ENCODE assay signal across 8 mouse cellular contexts in the genomic region with DNA sequence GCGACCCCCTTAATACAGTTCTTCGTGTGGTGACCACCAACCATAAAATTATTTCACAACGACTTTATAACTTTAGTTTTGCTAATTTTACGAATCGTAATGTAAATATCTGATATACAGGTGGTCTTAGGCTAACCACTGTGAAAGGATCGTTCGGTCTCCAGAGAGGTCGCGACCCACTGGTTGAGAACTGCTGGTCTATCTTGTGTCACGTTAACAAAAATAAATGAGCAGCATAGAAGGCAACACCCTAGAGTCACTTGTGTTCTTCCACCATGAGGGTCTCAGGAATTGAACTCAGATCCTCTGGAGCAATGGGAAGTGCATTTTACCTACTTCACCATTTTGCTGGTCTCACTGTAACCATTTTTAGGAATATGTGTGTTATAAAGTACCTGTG. TPM values are rescaled to one million over a fixed set of nuclear protein-coding genes. Genes with fewer than 3 reads are reported as not detected.
DNase-seq lines count a peak whose midpoint lies in the region; ATAC-seq and TF ChIP-seq lines count a peak whose summit lies in the region.

No protein-coding gene starts in this region.

- DNase-seq in heart, postnatal 25 days (ENCODE audit: low spot score): no peak
- no peak for DNase-seq in heart, postnatal 0 days (ENCODE audit: low spot score)
- no peak for DNase-seq in urinary bladder, postnatal 25 days (ENCODE audit: low spot score)
- no peak for DNase-seq in MN1 (ENCODE audit: low spot score)
- DNase-seq in right cerebral cortex, adult 2 months (ENCODE audit: low spot score in 2 of 2): no peak

- no peaks in the 10 kb centered on the region for H3K27me3 ChIP-seq in heart, embryonic 13.5 days (replicated peaks)
- peaks cover 27% of the 10 kb centered on the region for H3K27me3 ChIP-seq in E14TG2a.4 (ENCODE audit: insufficient read depth, low read length)
- no peaks in the 10 kb centered on the region for H3K27me3 ChIP-seq in heart, postnatal 0 days (ENCODE audit: control insufficient read depth, insufficient read depth, low read length)
- H3K27me3 ChIP-seq in liver, embryonic 16.5 days (ENCODE audit: control insufficient read depth, insufficient read depth, low read depth, low read length): no peaks in the 10 kb centered on the region

- H3K36me3 ChIP-seq in heart, embryonic 13.5 days: peaks cover 14% of the 10 kb centered on the region
- H3K36me3 ChIP-seq in E14TG2a.4 (ENCODE audit: insufficient read depth, low read length): peaks cover 13% of the 10 kb centered on the region
- 0 out of 2 replicates have a peak, but pooled peaks cover 5% of the 10 kb centered on the region for H3K36me3 ChIP-seq in heart, postnatal 0 days (replicated peaks; ENCODE audit: control insufficient read depth, insufficient read depth, low read length)
- H3K36me3 ChIP-seq in liver, embryonic 16.5 days (ENCODE audit: control insufficient read depth, insufficient read depth): no peaks in the 10 kb centered on the region

- peaks cover 23% of the 10 kb centered on the region for H3K4me1 ChIP-seq in heart, embryonic 13.5 days
- H3K4me1 ChIP-seq in E14TG2a.4 (replicated peaks; ENCODE audit: low read depth, low read length): peaks cover 28% of the 10 kb centered on the region
- peaks cover 15% of the 10 kb centered on the region for H3K4me1 ChIP-seq in heart, postnatal 0 days (ENCODE audit: control insufficient read depth, insufficient read depth)
- H3K4me1 ChIP-seq in liver, embryonic 16.5 days (ENCODE audit: control insufficient read depth, low read depth, low read length): peaks cover 23% of the 10 kb centered on the region

- intact Hi-C loops in heart, postnatal 25 days (cut with DNase I): loop anchor here (1.0 to 10.0 kb wide), 4 partner anchors 17 to 213 kb away; no protein-coding TSS in a partner anchor

- H3K4me2 ChIP-seq in heart, embryonic 13.5 days: peak overlapping the region; percentile 61
- H3K4me2 ChIP-seq in heart, postnatal 0 days (ENCODE audit: low read depth, low read length): no peak overlapping the region
- H3K4me2 ChIP-seq in liver, embryonic 16.5 days (ENCODE audit: low read depth, low read length): peak overlapping the region; percentile 67

- no peak for ATAC-seq in heart, embryonic 13.5 days (ENCODE audit: extremely low read depth, insufficient number of reproducible peaks, low FRiP score, low TSS enrichment)
- ATAC-seq in heart, postnatal 0 days (ENCODE audit: insufficient read depth, low read depth): no peak
- ATAC-seq in liver, embryonic 16.5 days (ENCODE audit: low read depth): no peak

- WGBS in heart, embryonic 13.5 days: 48% methylated on average over 10 of the region's 10 CpGs
- WGBS in heart, postnatal 0 days: 52% methylated on average over 10 of the region's 10 CpGs
- 46% methylated on average over 10 of the region's 10 CpGs for WGBS in liver, embryonic 16.5 days (ENCODE audit: insufficient replicate concordance)

- TF ChIP-seq EP300 in heart, postnatal 0 days (IDR thresholded peaks at IDR 0.05; ENCODE audit: low read depth): no peak

- H3K9ac ChIP-seq in heart, embryonic 13.5 days: no peak overlapping the region
- H3K9ac ChIP-seq in heart, postnatal 0 days (replicated peaks; ENCODE audit: low read depth, low read length): no peak overlapping the region
- H3K9ac ChIP-seq in liver, embryonic 16.5 days (ENCODE audit: low read depth, low read length): no peak overlapping the region; the same call in 1 of the 2 replicates

- H3K9me3 ChIP-seq in heart, embryonic 13.5 days: no peaks in the 10 kb centered on the region
- H3K9me3 ChIP-seq in E14TG2a.4 (ENCODE audit: low read length): no peaks in the 10 kb centered on the region
- no peaks in the 10 kb centered on the region for H3K9me3 ChIP-seq in heart, postnatal 0 days (replicated peaks; ENCODE audit: control insufficient read depth, low read length)
- no peaks in the 10 kb centered on the region for H3K9me3 ChIP-seq in liver, embryonic 16.5 days (replicated peaks; ENCODE audit: control insufficient read depth, low read length)

- H3K27ac ChIP-seq in heart, embryonic 13.5 days (replicated peaks): peak overlapping the region; percentile 76; the same call in 1 of the 2 replicates
- peak overlapping the region; percentile 58 for H3K27ac ChIP-seq in heart, postnatal 0 days (ENCODE audit: low read depth)
- H3K27ac ChIP-seq in liver, embryonic 16.5 days (ENCODE audit: low read length): peak overlapping the region; percentile 93

- H3K4me3 ChIP-seq in heart, embryonic 13.5 days: peak overlapping the region; percentile 80
- peak overlapping the region; percentile 42 for H3K4me3 ChIP-seq in E14TG2a.4 (replicated peaks; ENCODE audit: low read length)
- H3K4me3 ChIP-seq in heart, postnatal 0 days (ENCODE audit: low read depth, low read length): no peak overlapping the region
- peak overlapping the region; percentile 75 for H3K4me3 ChIP-seq in liver, embryonic 16.5 days (ENCODE audit: low read depth, low read length)

- TF ChIP-seq CTCF in E14TG2a.4 (conservative IDR thresholded peaks at IDR 0.05; ENCODE audit: low read length): no peak
- no peak for TF ChIP-seq CTCF in heart, postnatal 0 days (IDR thresholded peaks at IDR 0.05; ENCODE audit: low read depth)

RNA-seq across cellular contexts. Expression of a gene that starts 20.0 kb away (rescaled TPM):
- 352 and 355 TPM in 2 replicates for polyA plus RNA-seq in heart, embryonic 13.5 days (2015; fragmentation: Nextera tagmentation; extraction: Ambion mirVana)
- total RNA-seq in heart, postnatal 25 days (2021): 100 to 1,000 TPM; 215 to 235 TPM
- total RNA-seq in heart, postnatal 0 days (2014; rRNA removed; ENCODE audit: low replicate concordance): 135 and 194 TPM in 2 replicates
- 241 and 249 TPM in 2 replicates for polyA plus RNA-seq in heart, postnatal 0 days (2015; fragmentation: Nextera tagmentation; extraction: Ambion mirVana)
- polyA plus RNA-seq in liver, embryonic 16.5 days (2015; fragmentation: Nextera tagmentation; extraction: Ambion mirVana): 104 and 135 TPM in 2 replicates
